Mouse (Mus musculus): ENCODE data around the gene Paqr7. TPM values are rescaled to one million over a fixed set of nuclear protein-coding genes. Genes with fewer than 3 reads are reported as not detected.
"Not testable (repeated sequence)": the region's sequence is repeated elsewhere in the genome, so short reads cannot be mapped to it uniquely, and the experiment has no call there.

Paqr7 gene
- polyA plus RNA-seq, 1 experiment from 2014 or later, result 23.3 TPM

- WGBS, result 91% methylated on average over 6 of the region's 6 CpGs
- H3K27ac ChIP-seq (replicated peaks); H3K4me3 ChIP-seq; H3K9ac ChIP-seq; H3K4me2 ChIP-seq; H3K9me3 ChIP-seq; H3K27me3 ChIP-seq; ATAC-seq (ENCODE audit: low read depth); H3K36me3 ChIP-seq: not testable (repeated sequence)
- H3K4me1 ChIP-seq (replicated peaks), result peaks cover 38% of the 10 kb centered on the region
Measured at GRCm38 (mm10) chr4:134494161-134494560, 2.3 kb upstream of the Paqr7 start.

GRCm38 (mm10) chr4:134494780-134495545 lies 1.5 kb upstream of the Paqr7 start:
- 67% methylated on average over 16 of the region's 16 CpGs for WGBS
- no peaks in the 10 kb centered on the region for H3K36me3 ChIP-seq
- peaks cover 38% of the 10 kb centered on the region for H3K4me1 ChIP-seq (replicated peaks)
- H3K9me3 ChIP-seq, result no peaks in the 10 kb centered on the region
- H3K9ac ChIP-seq, result no peak overlapping the region
- no peak overlapping the region for H3K4me2 ChIP-seq
- H3K4me3 ChIP-seq, result no peak overlapping the region
- H3K27ac ChIP-seq (replicated peaks), result peak overlapping the region; percentile 25; the same call in 1 of the 2 replicates
- no peaks in the 10 kb centered on the region for H3K27me3 ChIP-seq
- ATAC-seq (ENCODE audit: low read depth), result no peak

DNA sequence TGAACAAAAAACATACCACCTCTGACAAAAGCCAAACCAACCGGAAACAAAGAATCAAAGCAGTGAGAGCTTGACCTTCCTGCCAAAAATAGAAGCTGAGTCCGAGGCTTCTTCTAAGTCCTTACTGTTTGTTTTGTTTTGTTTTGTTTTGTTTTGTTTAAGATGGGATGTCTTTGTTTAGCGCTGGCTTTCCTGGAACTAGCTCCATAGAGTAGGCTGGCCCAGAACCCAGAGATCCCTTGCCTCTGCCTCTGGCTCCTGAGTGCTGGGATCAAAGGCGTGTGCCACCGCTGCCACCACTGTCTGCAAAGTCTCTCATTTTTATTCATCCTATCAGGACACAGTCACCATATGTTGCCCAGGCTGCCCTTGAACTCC lies 962 bp upstream of the Paqr7 start:
- no peak overlapping the region for H3K9ac ChIP-seq
- no peaks in the 10 kb centered on the region for H3K9me3 ChIP-seq
- H3K4me3 ChIP-seq, result no peak overlapping the region
- no peak for ATAC-seq (ENCODE audit: low read depth)
- H3K27ac ChIP-seq (replicated peaks), result peak overlapping the region; percentile 61; the same call in 1 of the 2 replicates
- no peaks in the 10 kb centered on the region for H3K27me3 ChIP-seq
- H3K4me2 ChIP-seq, result no peak overlapping the region
- WGBS, result 66% methylated on average over 5 of the region's 5 CpGs
- H3K36me3 ChIP-seq, result no peaks in the 10 kb centered on the region
- H3K4me1 ChIP-seq (replicated peaks), result peaks cover 38% of the 10 kb centered on the region

- peak overlapping the region; percentile 56 for H3K4me3 ChIP-seq
- H3K27ac ChIP-seq (replicated peaks), result peak overlapping the region; percentile 61
- H3K9me3 ChIP-seq, result no peaks in the 10 kb centered on the region
- 10% methylated on average over 6 of the region's 6 CpGs for WGBS
- peaks cover 38% of the 10 kb centered on the region for H3K4me1 ChIP-seq (replicated peaks)
- no peaks in the 10 kb centered on the region for H3K36me3 ChIP-seq
- peak overlapping the region; percentile 84 for H3K9ac ChIP-seq
- no peaks in the 10 kb centered on the region for H3K27me3 ChIP-seq
- peak; percentile 38; the same call in 1 of the 2 replicates for ATAC-seq (ENCODE audit: low read depth)
- H3K4me2 ChIP-seq, result peak overlapping the region; percentile 89
Measured at GRCm38 (mm10) chr4:134497223-134497622, 726 bp downstream of the Paqr7 start.

GRCm38 (mm10) chr4:134497986-134498731 lies 1.7 kb downstream of the Paqr7 start:
- H3K9me3 ChIP-seq, result no peaks in the 10 kb centered on the region
- 58% methylated on average over 12 of the region's 12 CpGs for WGBS
- peak overlapping the region; percentile 61 for H3K27ac ChIP-seq (replicated peaks)
- H3K4me3 ChIP-seq, result peak overlapping the region; percentile 56
- ATAC-seq (ENCODE audit: low read depth), result 0 out of 2 replicates have a peak, but pooled peaks have one; percentile 22
- no peaks in the 10 kb centered on the region for H3K36me3 ChIP-seq
- H3K4me2 ChIP-seq, result peak overlapping the region; percentile 89
- no peaks in the 10 kb centered on the region for H3K27me3 ChIP-seq
- H3K4me1 ChIP-seq (replicated peaks), result peaks cover 38% of the 10 kb centered on the region
- peak overlapping the region; percentile 84 for H3K9ac ChIP-seq

- ATAC-seq (ENCODE audit: low read depth); H3K9me3 ChIP-seq; H3K36me3 ChIP-seq; H3K4me3 ChIP-seq; H3K9ac ChIP-seq; H3K27me3 ChIP-seq: not testable (repeated sequence)
- Histone ChIP-seq H3K27ac (replicated peaks) (peak overlapping the region; percentile 52), H3K4me2 (peak overlapping the region; percentile 89; the same call in 1 of the 2 replicates), H3K4me1 (replicated peaks) (peaks cover 38% of the 10 kb centered on the region)
- 86% methylated on average over 6 of the region's 6 CpGs for WGBS
Measured at GRCm38 (mm10) chr4:134498983-134499382, 2.5 kb downstream of the Paqr7 start.

DNA sequence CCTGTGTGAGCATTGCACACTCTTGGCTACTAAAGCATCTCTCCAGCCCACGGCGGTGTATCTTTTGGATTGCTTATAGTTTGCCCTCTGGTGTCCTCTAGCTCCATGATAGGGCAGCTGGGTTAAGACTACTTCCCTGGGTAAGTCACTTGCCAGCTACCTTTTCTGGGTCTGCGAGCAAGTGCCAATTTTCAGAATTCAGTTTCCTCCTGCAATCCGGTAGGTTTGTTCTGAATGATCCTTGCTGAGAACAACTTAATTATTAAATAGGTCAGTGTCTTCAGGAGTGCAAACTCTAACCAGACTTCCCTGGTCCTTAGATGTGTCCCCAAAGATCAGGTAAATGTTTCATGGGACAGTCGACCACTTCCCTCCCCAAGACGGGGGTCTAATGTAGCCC lies 4.6 kb downstream of the Paqr7 start:
- 95% methylated on average over 6 of the region's 6 CpGs for WGBS
- H3K27me3 ChIP-seq, result no peaks in the 10 kb centered on the region
- no peak for ATAC-seq (ENCODE audit: low read depth)
- H3K27ac ChIP-seq (replicated peaks), result no peak overlapping the region
- no peak overlapping the region for H3K9ac ChIP-seq
- no peak overlapping the region for H3K4me3 ChIP-seq
- H3K36me3 ChIP-seq, result no peaks in the 10 kb centered on the region
- no peaks in the 10 kb centered on the region for H3K9me3 ChIP-seq
- peaks cover 24% of the 10 kb centered on the region for H3K4me1 ChIP-seq (replicated peaks)
- no peak overlapping the region for H3K4me2 ChIP-seq

GRCm38 (mm10) chr4:134503686-134504357 lies 7.3 kb downstream of the Paqr7 start:
- no peak overlapping the region for H3K4me3 ChIP-seq
- H3K36me3 ChIP-seq, result peaks cover 9% of the 10 kb centered on the region; the same call in 1 of the 2 replicates
- no peaks in the 10 kb centered on the region for H3K9me3 ChIP-seq
- no peak overlapping the region for H3K9ac ChIP-seq
- WGBS, result 74% methylated on average over 4 of the region's 4 CpGs
- no peak overlapping the region for H3K4me2 ChIP-seq
- H3K27ac ChIP-seq (replicated peaks), result no peak overlapping the region
- no peak for ATAC-seq (ENCODE audit: low read depth)
- no peaks in the 10 kb centered on the region for H3K27me3 ChIP-seq
- no peaks in the 10 kb centered on the region for H3K4me1 ChIP-seq (replicated peaks)

DNA sequence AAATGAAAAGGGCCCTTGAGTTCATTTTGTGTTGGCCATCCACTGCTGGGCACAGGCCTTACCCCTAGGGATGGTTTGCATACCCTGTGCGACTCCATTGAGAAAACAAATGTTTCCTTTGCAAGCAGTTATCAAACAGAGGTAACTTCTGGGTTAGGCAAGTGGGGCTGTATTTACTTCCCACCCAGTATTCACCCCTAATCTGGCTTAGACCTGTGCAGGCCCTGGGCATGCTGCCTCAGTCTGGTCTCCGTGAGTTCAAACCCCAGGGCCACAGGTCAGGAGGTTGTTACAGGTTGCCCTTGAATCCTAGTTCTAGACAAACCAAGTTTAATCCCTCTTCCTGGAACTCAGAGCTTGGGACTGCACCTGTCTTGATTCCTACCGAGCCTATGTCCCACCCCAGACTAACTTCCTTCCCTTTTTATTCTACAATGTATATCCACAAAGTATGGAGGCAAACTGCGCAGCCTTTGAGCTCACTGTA lies 8.8 kb downstream of the Paqr7 start:
- Histone ChIP-seq H3K27me3 (no peaks in the 10 kb centered on the region), H3K4me2 (no peak overlapping the region), H3K4me1 (replicated peaks) (no peaks in the 10 kb centered on the region), H3K9me3 (no peaks in the 10 kb centered on the region), H3K27ac (replicated peaks) (no peak overlapping the region), H3K4me3 (no peak overlapping the region), H3K9ac (no peak overlapping the region), H3K36me3 (peaks cover 9% of the 10 kb centered on the region; the same call in 1 of the 2 replicates)
- 89% methylated on average over 4 of the region's 4 CpGs for WGBS
- no peak for ATAC-seq (ENCODE audit: low read depth)

DNA sequence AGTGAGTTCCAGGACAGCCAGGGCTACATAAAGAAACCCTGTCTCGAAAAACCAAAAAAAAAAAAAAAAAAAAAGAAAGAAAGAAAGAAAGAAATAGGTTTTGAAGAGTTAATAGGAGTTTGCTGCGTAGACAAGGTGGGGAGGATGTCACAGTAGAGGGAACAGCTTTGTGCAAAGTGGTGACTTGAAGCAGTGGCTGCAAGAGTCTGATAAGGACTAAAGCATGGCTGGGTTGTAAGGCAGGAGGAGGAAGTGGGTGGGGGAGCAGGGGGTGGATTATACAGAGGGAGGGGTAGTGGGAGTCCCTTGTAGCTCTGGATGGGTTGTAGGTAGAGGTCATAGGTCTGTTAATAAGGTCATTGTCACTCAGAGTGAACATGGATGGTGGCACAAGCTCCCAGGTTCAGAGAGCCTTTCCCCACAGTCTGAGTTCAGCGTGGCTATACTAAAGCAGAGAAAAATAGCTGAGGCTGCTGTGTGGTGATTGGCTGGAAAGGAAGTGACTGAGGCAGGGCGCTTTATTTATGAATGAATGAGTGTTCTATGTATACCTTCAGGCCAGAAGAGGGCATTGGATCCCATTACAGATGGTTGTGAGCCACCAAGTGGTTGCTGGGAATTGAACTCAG lies 9.6 kb downstream of the Paqr7 start:
- Histone ChIP-seq H3K9me3 (no peaks in the 10 kb centered on the region), H3K4me3 (no peak overlapping the region), H3K27ac (replicated peaks) (no peak overlapping the region), H3K4me1 (replicated peaks) (peaks cover 2% of the 10 kb centered on the region), H3K9ac (no peak overlapping the region), H3K36me3 (peaks cover 9% of the 10 kb centered on the region; the same call in 1 of the 2 replicates), H3K4me2 (no peak overlapping the region), H3K27me3 (no peaks in the 10 kb centered on the region)
- WGBS, result 85% methylated on average over 3 of the region's 4 CpGs
- ATAC-seq (ENCODE audit: low read depth), result no peak

GRCm38 (mm10) chr4:134506713-134507112 lies 10.2 kb downstream of the Paqr7 start:
- Histone ChIP-seq H3K4me1 (replicated peaks) (peaks cover 7% of the 10 kb centered on the region), H3K4me2 (no peak overlapping the region), H3K9me3 (no peaks in the 10 kb centered on the region), H3K9ac (no peak overlapping the region), H3K36me3 (peaks cover 9% of the 10 kb centered on the region; the same call in 1 of the 2 replicates), H3K4me3 (no peak overlapping the region), H3K27ac (replicated peaks) (no peak overlapping the region), H3K27me3 (no peaks in the 10 kb centered on the region)
- ATAC-seq (ENCODE audit: low read depth), result no peak
- WGBS, result 88% methylated on average over 19 of the region's 19 CpGs

Measured in neural tube, embryonic 13.5 days (tissue).